Mouse (Mus musculus): Measurements from ENCODE around the gene Ncapg2. TPM values are rescaled to one million over a fixed set of nuclear protein-coding genes. Genes with fewer than 3 reads are reported as not detected.

Gene Ncapg2
- polyA plus RNA-seq, 1 experiment from 2014 or later = 52.5 TPM

- no peak for DNase-seq (ENCODE audit: low spot score)
- no peaks in the 10 kb centered on the region for H3K4me1 ChIP-seq
- 86% methylated on average over 5 of the region's 5 CpGs for WGBS
These were observed 61.8 kb downstream of the Ncapg2 start for GRCm38 (mm10) chr12:116467030-116467429.

GRCm38 (mm10) chr12:116468348-116468747 is 63.1 kb downstream of the Ncapg2 start:
- peaks cover 33% of the 10 kb centered on the region for H3K36me3 ChIP-seq
- no peak overlapping the region for H3K27ac ChIP-seq (replicated peaks)
- DNase-seq (ENCODE audit: low spot score) = no peak
- H3K4me3 ChIP-seq = no peak overlapping the region
- no peaks in the 10 kb centered on the region for H3K27me3 ChIP-seq (ENCODE audit: low read depth, poor library complexity, severe bottlenecking)
- H3K4me1 ChIP-seq = no peaks in the 10 kb centered on the region
- WGBS = 83% methylated on average over 1 of the region's 1 CpGs
- H3K9me3 ChIP-seq (replicated peaks) = no peaks in the 10 kb centered on the region

More at GRCm38 (mm10) chr12:116467030-116467429, 61.8 kb downstream of the Ncapg2 start:
- no peaks in the 10 kb centered on the region for H3K9me3 ChIP-seq (replicated peaks)
- no peak overlapping the region for H3K4me3 ChIP-seq
- peaks cover 42% of the 10 kb centered on the region for H3K36me3 ChIP-seq
- H3K27me3 ChIP-seq (ENCODE audit: low read depth, poor library complexity, severe bottlenecking) = no peaks in the 10 kb centered on the region
- no peak overlapping the region for H3K27ac ChIP-seq (replicated peaks)

- 89% methylated on average over 3 of the region's 3 CpGs for WGBS
- no peak for DNase-seq (ENCODE audit: low spot score)
- H3K4me1 ChIP-seq = no peaks in the 10 kb centered on the region
- H3K4me3 ChIP-seq = no peak overlapping the region
- no peaks in the 10 kb centered on the region for H3K9me3 ChIP-seq (replicated peaks)
- peaks cover 27% of the 10 kb centered on the region for H3K36me3 ChIP-seq
- no peaks in the 10 kb centered on the region for H3K27me3 ChIP-seq (ENCODE audit: low read depth, poor library complexity, severe bottlenecking)
- H3K27ac ChIP-seq (replicated peaks) = no peak overlapping the region
These were observed 63.9 kb downstream of the Ncapg2 start for GRCm38 (mm10) chr12:116469096-116469495.

- H3K27ac ChIP-seq (replicated peaks) = no peak overlapping the region
- no peaks in the 10 kb centered on the region for H3K27me3 ChIP-seq (ENCODE audit: low read depth, poor library complexity, severe bottlenecking)
- H3K9me3 ChIP-seq (replicated peaks) = no peaks in the 10 kb centered on the region
- H3K36me3 ChIP-seq = no peaks in the 10 kb centered on the region
- H3K4me3 ChIP-seq = no peak overlapping the region
- no peaks in the 10 kb centered on the region for H3K4me1 ChIP-seq
- no peak for DNase-seq (ENCODE audit: low spot score)
- 82% methylated on average over 2 of the region's 2 CpGs for WGBS
These were observed 68.1 kb downstream of the Ncapg2 start for GRCm38 (mm10) chr12:116473264-116473663.

GRCm38 (mm10) chr12:116473761-116474160 is 68.6 kb downstream of the Ncapg2 start:
- H3K9me3 ChIP-seq (replicated peaks) = no peaks in the 10 kb centered on the region
- no peak overlapping the region for H3K4me3 ChIP-seq
- DNase-seq (ENCODE audit: low spot score) = no peak
- no peaks in the 10 kb centered on the region for H3K27me3 ChIP-seq (ENCODE audit: low read depth, poor library complexity, severe bottlenecking)
- no peaks in the 10 kb centered on the region for H3K36me3 ChIP-seq
- H3K27ac ChIP-seq (replicated peaks) = no peak overlapping the region
- no peaks in the 10 kb centered on the region for H3K4me1 ChIP-seq

- H3K4me1 ChIP-seq = no peaks in the 10 kb centered on the region
- H3K9me3 ChIP-seq (replicated peaks) = no peaks in the 10 kb centered on the region
- DNase-seq (ENCODE audit: low spot score) = no peak
- H3K27me3 ChIP-seq (ENCODE audit: low read depth, poor library complexity, severe bottlenecking) = no peaks in the 10 kb centered on the region
- no peaks in the 10 kb centered on the region for H3K36me3 ChIP-seq
- H3K4me3 ChIP-seq = no peak overlapping the region
- H3K27ac ChIP-seq (replicated peaks) = no peak overlapping the region
- WGBS = 79% methylated on average over 3 of the region's 3 CpGs
These were observed 69.5 kb downstream of the Ncapg2 start for GRCm38 (mm10) chr12:116474676-116475075.

- Histone ChIP-seq H3K4me1 (no peaks in the 10 kb centered on the region), H3K27me3 (ENCODE audit: low read depth, poor library complexity, severe bottlenecking) (0 out of 2 replicates have a peak, but pooled peaks cover 1% of the 10 kb centered on the region), H3K36me3 (no peaks in the 10 kb centered on the region), H3K9me3 (replicated peaks) (no peaks in the 10 kb centered on the region), H3K27ac (replicated peaks) (no peak overlapping the region), H3K4me3 (no peak overlapping the region)
- WGBS = 67% methylated on average over 1 of the region's 1 CpGs
- no peak for DNase-seq (ENCODE audit: low spot score)
These were observed 73.6 kb downstream of the Ncapg2 start for GRCm38 (mm10) chr12:116478771-116479170.

- no peaks in the 10 kb centered on the region for H3K36me3 ChIP-seq
- no peak for DNase-seq (ENCODE audit: low spot score)
- 50% methylated on average over 1 of the region's 1 CpGs for WGBS
- H3K27ac ChIP-seq (replicated peaks) = no peak overlapping the region
- H3K9me3 ChIP-seq (replicated peaks) = no peaks in the 10 kb centered on the region
- peaks cover 29% of the 10 kb centered on the region for H3K27me3 ChIP-seq (ENCODE audit: low read depth, poor library complexity, severe bottlenecking)
- H3K4me1 ChIP-seq = peaks cover 19% of the 10 kb centered on the region
- H3K4me3 ChIP-seq = no peak overlapping the region
These were observed 76.7 kb downstream of the Ncapg2 start for GRCm38 (mm10) chr12:116481921-116482320.

- no peaks in the 10 kb centered on the region for H3K36me3 ChIP-seq
- peaks cover 19% of the 10 kb centered on the region for H3K4me1 ChIP-seq
- H3K9me3 ChIP-seq (replicated peaks) = no peaks in the 10 kb centered on the region
- H3K4me3 ChIP-seq = no peak overlapping the region
- WGBS = 66% methylated on average over 2 of the region's 2 CpGs
- no peak overlapping the region for H3K27ac ChIP-seq (replicated peaks)
- H3K27me3 ChIP-seq (ENCODE audit: low read depth, poor library complexity, severe bottlenecking) = peaks cover 46% of the 10 kb centered on the region
- peak; percentile 11 for DNase-seq (ENCODE audit: low spot score)
These were observed 78.4 kb downstream of the Ncapg2 start for GRCm38 (mm10) chr12:116483581-116483980.

GRCm38 (mm10) chr12:116484991-116485390 is 79.8 kb downstream of the Ncapg2 start:
- no peak for DNase-seq (ENCODE audit: low spot score)
- Histone ChIP-seq H3K9me3 (replicated peaks) (no peaks in the 10 kb centered on the region), H3K27ac (replicated peaks) (no peak overlapping the region), H3K27me3 (ENCODE audit: low read depth, poor library complexity, severe bottlenecking) (peaks cover 57% of the 10 kb centered on the region), H3K4me1 (peaks cover 19% of the 10 kb centered on the region), H3K36me3 (no peaks in the 10 kb centered on the region), H3K4me3 (peak overlapping the region; percentile 77)
- WGBS = 79% methylated on average over 8 of the region's 8 CpGs

GRCm38 (mm10) chr12:116485591-116486403 is 80.6 kb downstream of the Ncapg2 start, which contains the start of gene Ptprn2:
Ptprn2 (plus strand) TSS chr12:116485720.
- Histone ChIP-seq H3K36me3 (no peaks in the 10 kb centered on the region), H3K27me3 (ENCODE audit: low read depth, poor library complexity, severe bottlenecking) (peaks cover 57% of the 10 kb centered on the region), H3K4me1 (peaks cover 19% of the 10 kb centered on the region), H3K4me3 (peak within 1 kb of the TSS; percentile 77), H3K9me3 (replicated peaks) (no peaks in the 10 kb centered on the region), H3K27ac (replicated peaks) (peak within 1 kb of the TSS; percentile 75)
- peak; percentile 85 for DNase-seq (ENCODE audit: low spot score)
- WGBS = under 1% methylated on average over 86 of the region's 86 CpGs

- DNase-seq (ENCODE audit: low spot score) = no peak
- peak overlapping the region; percentile 75; the same call in 1 of the 2 replicates for H3K27ac ChIP-seq (replicated peaks)
- no peaks in the 10 kb centered on the region for H3K9me3 ChIP-seq (replicated peaks)
- WGBS = 3% methylated on average over 10 of the region's 10 CpGs
- H3K36me3 ChIP-seq = no peaks in the 10 kb centered on the region
- H3K4me3 ChIP-seq = peak overlapping the region; percentile 77
- H3K27me3 ChIP-seq (ENCODE audit: low read depth, poor library complexity, severe bottlenecking) = peaks cover 57% of the 10 kb centered on the region
- peaks cover 19% of the 10 kb centered on the region for H3K4me1 ChIP-seq
These were observed 81.2 kb downstream of the Ncapg2 start for GRCm38 (mm10) chr12:116486404-116486730.

GRCm38 (mm10) chr12:116488836-116489235 is 83.6 kb downstream of the Ncapg2 start:
- 76% methylated on average over 8 of the region's 8 CpGs for WGBS
- H3K27me3 ChIP-seq (ENCODE audit: low read depth, poor library complexity, severe bottlenecking) = peaks cover 55% of the 10 kb centered on the region

More at GRCm38 (mm10) chr12:116488836-116489235, 83.6 kb downstream of the Ncapg2 start:
- Histone ChIP-seq H3K27ac (replicated peaks) (no peak overlapping the region), H3K4me1 (peaks cover 19% of the 10 kb centered on the region), H3K4me3 (no peak overlapping the region), H3K9me3 (replicated peaks) (no peaks in the 10 kb centered on the region), H3K36me3 (no peaks in the 10 kb centered on the region)
- no peak for DNase-seq (ENCODE audit: low spot score)

Measured in midbrain, embryonic 10.5 days (tissue).